Mouse (Mus musculus) left cerebral cortex, adult 11 months (tissue): Measurements from ENCODE around the gene Cltb.
"Not testable (repeated sequence)": the region's sequence is repeated elsewhere in the genome, so short reads cannot be mapped to it uniquely, and the experiment has no call there.

ENCODE experiments used
- DNase-seq: peaks from one replicate; pipeline ENCODE4 v3.0.0; 2022; ENCODE audit warnings: low spot score

Gene Cltb

DNA sequence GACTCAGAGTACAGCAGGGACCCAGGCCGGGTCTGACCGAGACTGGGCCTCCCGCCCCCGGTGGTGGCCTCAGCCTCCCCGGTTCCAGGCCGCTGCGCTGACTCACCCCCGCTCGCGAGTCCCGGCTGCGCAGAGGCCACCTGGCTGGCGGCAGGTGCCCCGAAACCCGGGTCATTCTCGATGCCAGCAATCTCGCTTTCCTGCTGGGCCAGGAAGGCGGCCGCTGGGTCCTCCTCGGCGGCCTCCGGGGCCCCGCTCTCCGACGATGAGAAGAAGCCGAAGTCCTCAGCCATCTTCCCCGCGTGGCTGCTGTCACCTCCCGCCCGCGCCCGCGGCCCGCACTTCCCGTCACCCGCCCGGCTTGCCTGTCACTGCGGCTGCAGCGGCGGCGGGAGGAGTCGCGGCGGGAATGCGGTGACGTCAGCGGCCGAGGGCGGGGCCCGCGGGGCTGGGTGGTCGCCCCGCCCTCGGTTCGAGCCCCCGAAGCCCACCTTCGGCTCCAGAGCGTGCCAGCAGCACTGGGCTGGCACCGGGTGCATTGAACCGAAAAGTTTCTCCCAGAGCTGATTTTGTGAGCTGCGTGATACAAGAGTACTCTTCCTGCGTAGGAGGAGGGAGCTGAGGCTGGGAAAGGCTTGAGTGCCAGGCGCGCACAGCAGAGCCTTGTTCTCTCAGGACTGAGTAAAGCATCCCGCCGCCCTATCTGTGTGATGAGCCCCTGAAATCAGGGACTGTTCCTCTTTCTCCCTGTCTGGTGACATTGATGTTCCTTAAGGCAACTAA is at the start of gene Cltb:
Gene Cltb (minus strand): TSS at position 373 of the 783 bp plus-strand sequence.
- peak; percentile 82 for DNase-seq

DNA sequence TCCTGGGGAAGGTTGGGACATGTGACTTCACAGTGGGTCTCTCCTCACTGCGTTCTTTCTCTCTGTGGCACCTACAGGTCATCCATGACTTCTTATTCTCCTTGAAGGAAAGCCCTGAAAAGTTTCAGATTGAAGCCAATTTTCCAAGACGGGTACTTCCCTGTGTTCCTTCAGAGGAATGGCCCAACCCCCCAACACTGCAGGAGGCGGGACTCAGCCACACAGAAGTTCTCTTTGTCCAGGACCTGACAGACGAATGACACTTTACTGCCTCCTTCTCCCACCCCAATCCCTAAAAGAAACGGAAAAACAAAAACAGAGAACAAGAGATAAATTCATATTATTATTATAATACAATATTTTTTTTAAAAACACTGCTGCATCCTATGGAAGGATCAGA is 49.7 kb upstream of the Cltb start:
- no peak for DNase-seq

GRCm38 (mm10) chr13:54650461-54650860 is 39.3 kb upstream of the Cltb start:
- DNase-seq, result no peak

- no peak for DNase-seq
These were observed 23.9 kb upstream of the Cltb start for GRCm38 (mm10) chr13:54635011-54635410.

GRCm38 (mm10) chr13:54632731-54633277 is 21.7 kb upstream of the Cltb start:
- no peak for DNase-seq

DNA sequence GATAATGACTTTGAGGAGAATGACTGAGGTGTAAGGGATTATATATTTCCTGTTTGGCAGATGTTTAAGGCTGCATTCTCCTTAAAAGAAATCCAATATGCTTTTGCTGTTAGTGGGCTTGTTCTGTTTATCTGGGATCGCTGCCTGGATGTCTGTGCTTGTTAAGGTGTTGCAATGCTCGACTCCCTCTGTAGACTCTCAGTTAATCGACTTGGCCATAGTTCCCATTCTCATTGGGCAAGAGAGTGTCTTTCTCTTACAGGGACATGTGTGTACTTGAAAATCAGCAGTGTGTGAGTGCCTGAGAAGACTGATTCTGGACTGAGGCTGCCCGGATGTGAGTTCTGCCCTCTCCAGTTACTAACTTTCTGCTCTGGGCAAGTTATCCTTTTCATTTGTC is 18.0 kb upstream of the Cltb start:
- no peak for DNase-seq

DNA sequence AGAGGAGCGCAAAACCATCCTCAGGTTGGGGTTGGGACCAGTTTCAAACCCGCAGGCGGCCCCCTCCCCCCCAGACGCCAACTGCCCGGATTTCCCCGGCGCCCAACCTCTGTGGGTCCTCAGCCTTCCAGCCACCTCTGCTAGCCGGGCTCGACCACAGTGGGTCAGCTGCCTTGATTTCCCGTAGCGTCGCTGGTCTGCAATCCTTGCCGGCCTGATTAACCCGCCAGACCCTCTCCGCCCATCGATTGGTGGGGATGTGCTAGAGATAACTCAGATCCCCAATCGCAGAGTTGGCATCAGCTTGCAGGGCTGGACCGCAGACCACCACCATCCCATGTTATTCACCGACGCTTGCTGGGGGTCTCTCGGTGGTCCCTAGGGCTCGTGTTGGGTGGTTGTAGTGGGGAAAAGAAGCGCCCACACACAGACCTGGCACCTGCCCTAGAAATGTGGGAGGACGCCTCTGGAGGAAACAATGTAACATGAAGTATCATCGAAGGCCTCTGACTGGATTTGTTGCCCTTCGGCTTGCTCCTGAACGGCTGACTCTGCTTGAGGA is 10.9 kb upstream of the Cltb start:
- DNase-seq, result no peak

GRCm38 (mm10) chr13:54621155-54621932 is 10.2 kb upstream of the Cltb start, which contains the start of gene Faf2:
Faf2 (plus strand) TSS chr13:54621784.
- DNase-seq, result peak; percentile 98

DNA sequence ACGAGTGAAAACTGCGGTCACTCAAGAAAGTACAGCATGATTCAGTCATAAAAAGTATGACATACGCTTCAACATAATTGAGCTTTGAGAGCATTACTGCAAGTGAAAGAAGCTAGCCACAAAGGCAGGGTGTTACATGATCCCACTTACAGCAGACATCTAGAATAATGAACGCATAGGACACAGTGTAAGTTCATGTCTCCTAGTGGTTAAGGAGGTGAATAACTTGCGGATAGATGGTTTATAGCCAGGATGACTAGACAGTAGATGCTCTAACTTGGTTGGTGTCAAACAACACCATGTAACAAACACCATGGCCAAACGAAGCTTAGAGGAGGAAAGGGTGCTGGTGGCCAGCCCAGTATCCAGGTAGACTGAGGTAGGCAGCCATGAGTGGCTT is 5.9 kb upstream of the Cltb start:
- DNase-seq, result no peak

DNA sequence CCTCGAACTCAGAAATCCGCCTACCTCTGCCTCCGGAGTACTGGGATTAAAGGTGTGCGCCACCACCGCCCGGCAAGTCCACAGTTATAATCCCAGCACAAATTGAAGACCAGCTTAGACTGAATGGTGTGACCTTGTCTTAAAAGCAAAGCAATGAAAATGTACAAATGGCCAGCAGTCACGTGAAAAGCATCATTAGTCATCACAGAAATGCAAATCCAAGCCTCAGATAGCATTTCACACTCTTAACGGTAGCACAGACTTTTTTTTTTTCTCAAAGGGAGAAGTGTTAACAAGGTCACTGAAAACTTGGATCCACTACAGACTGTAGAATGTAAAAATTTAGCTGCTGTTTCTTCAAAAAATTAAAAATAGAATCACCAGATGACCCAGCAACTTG is 5.2 kb upstream of the Cltb start:
- DNase-seq, result no peak

DNA sequence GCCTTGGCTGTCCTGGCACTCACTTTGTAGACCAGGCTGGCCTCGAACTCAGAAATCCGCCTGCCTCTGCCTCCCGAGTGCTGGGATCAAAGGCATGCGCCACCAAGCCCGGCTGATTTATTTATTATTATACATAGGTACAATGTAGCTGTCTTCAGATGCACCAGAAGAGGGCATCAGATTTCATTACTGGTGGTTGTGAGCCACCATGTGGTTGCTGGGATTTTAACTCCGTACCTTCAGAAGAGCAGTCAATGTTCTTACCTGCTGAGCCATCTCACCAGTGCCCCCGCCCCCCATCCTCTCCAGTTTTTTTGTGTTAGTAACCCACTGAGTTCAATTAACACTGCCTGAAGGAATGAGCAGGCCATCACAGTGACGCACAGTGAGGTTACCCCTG is 2.0 kb upstream of the Cltb start:
- DNase-seq, result not testable (repeated sequence)

DNA sequence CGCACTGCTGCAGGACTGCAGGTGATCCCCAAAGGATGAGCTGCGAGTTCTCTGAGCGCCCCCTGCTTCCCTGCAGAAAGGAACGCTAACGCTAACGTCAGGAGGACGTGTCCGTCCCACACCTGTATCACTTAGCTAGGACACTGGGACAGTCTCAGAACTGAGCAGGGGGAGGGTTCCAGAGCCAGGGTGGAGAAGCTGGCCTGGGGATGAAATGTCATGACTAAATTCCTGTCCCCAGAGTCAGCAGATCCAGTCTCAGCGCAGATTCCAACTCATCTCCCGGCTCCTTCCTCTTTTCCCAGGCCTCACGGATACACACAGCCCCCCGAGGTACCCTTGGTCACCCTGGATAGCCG is 552 bp downstream of the Cltb start:
- DNase-seq, result no peak

- DNase-seq, result no peak
These were observed 1.8 kb downstream of the Cltb start for GRCm38 (mm10) chr13:54609301-54609700.

DNA sequence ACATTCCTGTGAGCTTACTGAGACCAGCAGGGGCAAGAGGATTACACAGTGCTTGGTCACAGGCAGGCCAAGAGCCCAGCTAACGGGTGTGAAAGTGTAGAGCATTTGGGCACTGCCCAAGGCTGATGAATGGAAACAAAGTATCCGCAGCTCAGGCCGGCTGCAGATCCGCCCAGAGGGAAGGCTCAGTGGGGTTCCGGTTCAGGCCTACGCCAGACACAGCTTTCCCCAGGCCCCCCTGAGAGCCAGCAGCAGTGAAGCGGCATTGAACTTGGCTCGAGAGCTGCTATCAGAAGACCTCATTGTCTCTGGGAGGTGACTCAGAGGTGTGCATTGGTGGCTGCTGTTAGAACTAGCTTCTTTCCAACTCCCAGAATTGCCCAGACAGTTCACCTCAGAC is 2.5 kb downstream of the Cltb start:
- DNase-seq, result no peak

- DNase-seq, result no peak
These were observed 3.1 kb downstream of the Cltb start for GRCm38 (mm10) chr13:54608002-54608401.

GRCm38 (mm10) chr13:54607204-54607603 is 3.9 kb downstream of the Cltb start:
- DNase-seq, result no peak

DNA sequence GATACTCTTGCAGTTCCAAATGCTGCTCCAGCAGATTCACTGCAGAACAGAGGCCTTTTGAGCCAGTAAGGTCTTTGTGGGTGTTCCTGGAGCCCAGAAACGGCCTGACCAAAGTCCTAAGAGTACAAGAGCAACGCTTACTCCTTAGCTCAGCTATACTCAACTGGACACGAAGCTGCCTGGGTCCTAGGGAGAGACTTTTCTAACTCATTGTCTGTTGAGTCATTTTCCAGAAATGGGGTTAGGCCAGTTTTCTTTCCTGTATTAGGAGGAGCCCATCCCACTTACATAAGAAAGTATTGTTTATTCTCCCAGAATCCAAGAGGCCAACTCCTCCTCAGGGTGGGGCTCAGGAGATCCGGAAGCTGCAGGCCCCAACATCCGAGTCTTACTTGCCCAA is 5.7 kb downstream of the Cltb start:
- no peak for DNase-seq

DNA sequence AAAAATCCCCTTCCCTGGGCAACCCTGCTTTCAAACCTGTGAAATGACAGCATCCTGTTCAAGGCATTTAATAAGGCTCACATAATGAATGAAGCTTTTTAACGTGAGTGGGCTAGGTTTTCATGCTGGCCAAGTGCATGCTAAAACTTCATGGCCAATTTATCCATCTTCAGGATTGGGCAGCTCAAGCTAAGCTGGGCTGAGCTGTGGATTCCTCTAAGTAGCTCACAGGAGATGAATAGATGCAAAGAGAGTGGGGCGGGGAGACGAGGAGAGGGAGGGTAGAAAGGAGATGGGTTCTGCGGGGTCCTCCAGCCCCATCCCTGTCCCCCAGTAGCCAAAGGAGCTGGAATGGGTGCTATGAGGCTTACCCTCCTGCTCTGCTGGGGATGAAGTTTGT is 6.9 kb downstream of the Cltb start:
- DNase-seq, result no peak

GRCm38 (mm10) chr13:54603501-54603900 is 7.6 kb downstream of the Cltb start:
- DNase-seq, result no peak

GRCm38 (mm10) chr13:54602639-54603111 is 8.5 kb downstream of the Cltb start:
- no peak for DNase-seq

- no peak for DNase-seq
These were observed 12.5 kb downstream of the Cltb start for GRCm38 (mm10) chr13:54598622-54599143.

GRCm38 (mm10) chr13:54596870-54597269 is 14.3 kb downstream of the Cltb start:
- DNase-seq, result no peak
